Mouse (Mus musculus) Patski (cell line): ENCODE results near the gene Gm4131. TPM values are rescaled to one million over a fixed set of nuclear protein-coding genes. Genes with fewer than 3 reads are reported as not detected.

Source experiments
- ATAC-seq: fragments of 100-300 bp; one replicate; pipeline ENCODE4 v1.8.0; 2021
- CTCF ChIA-PET: fragments of 350-600 bp; sonication (Branson Sonifier 250); formaldehyde crosslinking; loops from one replicate; lab custom pipeline; 2022; ENCODE audit warnings: inconsistent platforms; lab: Charles Lee
- POLR2A ChIA-PET: fragments of 350-600 bp; sonication (Branson Sonifier 250); formaldehyde crosslinking; loops from one replicate; lab custom pipeline; 2022; ENCODE audit warnings: antibody characterized with exemption, inconsistent platforms; lab: Charles Lee
- DNase-seq: peaks from one replicate; pipeline ENCODE4 v3.0.0-alpha.2; 2011; ENCODE audit warnings: low read depth, low spot score
- H3K27me3 ChIP-seq: fragments of 371-371 bp; one replicate; pipeline ENCODE4 v1.5.1; 2021
- CTCF ChIP-seq: fragments of 100-300 bp; IDR thresholded peaks from one replicate; pipeline ENCODE4 v1.5.1; 2021
- in situ Hi-C: fragments of 300-500 bp; cut with MboI; formaldehyde crosslinking; loops from 3 replicates; pipeline ENCODE4 v1.11.1; 2018; ENCODE audit warnings: low pct_unique_long_range_greater_than_20kb, mixed read lengths
- polyA plus RNA-seq: library from polyadenylated mRNA; unstranded; gene quantifications from one replicate; pipeline ENCODE4 v1.2.3, GENCODE M21; 2021

The Gm4131 gene
- polyA plus RNA-seq, 1 experiment from 2014 or later, result not detected

DNA sequence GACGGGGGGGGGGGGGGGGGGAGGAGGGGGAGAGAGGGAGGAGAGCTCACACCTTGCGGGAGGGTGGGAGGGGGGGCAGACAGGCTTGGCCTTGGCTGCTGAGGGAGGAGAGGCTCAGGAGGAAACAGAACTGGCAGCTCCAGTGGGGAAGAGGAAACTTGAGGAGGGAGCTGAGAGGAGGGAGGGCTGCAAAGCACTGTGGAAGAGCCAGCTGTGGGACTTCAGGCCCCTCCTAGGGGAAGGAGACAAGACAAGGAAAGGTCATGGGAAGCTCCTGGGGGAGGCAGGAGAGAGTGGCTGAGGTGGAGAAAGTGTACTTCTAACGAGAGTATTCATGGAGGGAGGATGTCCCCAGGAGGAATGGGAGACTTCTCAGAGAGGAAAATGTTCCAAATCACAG is 6.7 kb upstream of the Gm4131 start:
- in situ Hi-C loops, result no loop called here
- no peak for TF ChIP-seq CTCF
- POLR2A ChIA-PET, result no interaction called here
- peaks cover 7% of the 10 kb centered on the region for H3K27me3 ChIP-seq
- DNase-seq (no peak), ATAC-seq (no peak)
- CTCF ChIA-PET, result no interaction called here

GRCm38 (mm10) chr14:62570299-62570698 is 3.6 kb upstream of the Gm4131 start:
- POLR2A ChIA-PET, result no interaction called here
- CTCF ChIA-PET, result no interaction called here
- TF ChIP-seq CTCF, result no peak
- H3K27me3 ChIP-seq, result peaks cover 6% of the 10 kb centered on the region
- DNase-seq (no peak), ATAC-seq (no peak)
- in situ Hi-C loops, result no loop called here

GRCm38 (mm10) chr14:62569463-62569862 is 2.7 kb upstream of the Gm4131 start:
- DNase-seq (no peak), ATAC-seq (no peak)
- POLR2A ChIA-PET, result no interaction called here
- CTCF ChIA-PET, result no interaction called here
- TF ChIP-seq CTCF, result no peak
- peaks cover 8% of the 10 kb centered on the region for H3K27me3 ChIP-seq
- in situ Hi-C loops, result no loop called here

- TF ChIP-seq CTCF, result no peak
- DNase-seq (no peak), ATAC-seq (no peak)
- ChIA-PET CTCF (no interaction called here), POLR2A (no interaction called here)
- peaks cover 20% of the 10 kb centered on the region for H3K27me3 ChIP-seq
- in situ Hi-C loops, result no loop called here
These were observed 3.0 kb downstream of the Gm4131 start for GRCm38 (mm10) chr14:62563679-62564078.

DNA sequence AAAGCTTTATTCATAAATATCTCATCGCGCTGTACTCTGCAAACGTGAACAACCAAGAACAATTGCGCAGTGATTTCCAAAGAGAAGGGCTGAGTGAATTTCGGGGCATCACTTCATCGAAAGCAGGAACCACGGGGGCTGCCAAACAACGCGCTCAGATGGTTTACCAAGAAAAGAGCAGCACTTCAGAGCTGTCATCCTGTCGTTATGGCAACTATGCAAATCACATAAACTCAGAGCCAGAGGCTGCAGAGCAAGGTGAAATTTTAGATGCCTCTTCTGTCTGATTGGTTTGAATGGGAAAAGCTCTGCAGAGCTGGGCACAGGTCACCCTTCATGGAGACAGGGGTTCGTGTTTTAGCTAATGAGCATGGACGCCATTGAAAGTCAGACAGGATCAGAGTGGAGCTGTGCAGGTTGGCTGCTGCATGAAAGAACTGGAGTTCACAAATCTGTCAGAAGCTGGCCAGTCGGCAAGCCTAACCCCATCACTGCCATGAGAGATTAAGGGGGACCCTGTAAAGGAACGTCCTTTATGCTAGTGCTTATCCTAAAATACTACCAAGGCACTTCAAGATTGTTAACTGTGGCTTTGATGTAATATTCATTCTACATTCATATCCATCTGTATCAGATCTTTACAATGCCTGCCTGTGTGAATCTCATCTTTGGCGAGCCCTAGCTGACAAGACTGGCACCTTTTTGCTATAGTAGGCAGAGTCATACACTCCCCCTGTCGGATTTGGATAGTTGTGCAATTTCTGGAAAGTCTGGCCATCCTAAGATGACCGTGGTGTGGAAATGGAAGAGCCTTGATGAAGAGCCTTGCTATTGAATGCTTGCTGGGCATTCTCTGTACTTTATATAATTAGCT is 4.6 kb downstream of the Gm4131 start:
- no peak for TF ChIP-seq CTCF
- DNase-seq (no peak), ATAC-seq (no peak)
- in situ Hi-C loops, result no loop called here
- H3K27me3 ChIP-seq, result peaks cover 33% of the 10 kb centered on the region
- ChIA-PET POLR2A (interaction anchor here (0.7 kb wide), 1 partner anchor 51 kb away, joined by 3 read pairs; no protein-coding TSS in a partner anchor), CTCF (interaction anchor here (0.7 kb wide), 1 partner anchor 15 kb away, joined by 3 read pairs; no protein-coding TSS in a partner anchor)

- ChIA-PET CTCF (interaction anchor here (0.9 kb wide), 1 partner anchor 11 kb away, joined by 3 read pairs; no protein-coding TSS in a partner anchor), POLR2A (no interaction called here)
- in situ Hi-C loops, result no loop called here
These were observed 9.6 kb downstream of the Gm4131 start for GRCm38 (mm10) chr14:62557111-62557510.

GRCm38 (mm10) chr14:62555840-62556810 is 10.6 kb downstream of the Gm4131 start:
- ChIA-PET CTCF (no interaction called here), POLR2A (no interaction called here)
- no peak for DNase-seq
- peaks cover 39% of the 10 kb centered on the region for H3K27me3 ChIP-seq
- in situ Hi-C loops, result no loop called here
- no peak for ATAC-seq
- TF ChIP-seq CTCF, result no peak

More at GRCm38 (mm10) chr14:62557111-62557510, 9.6 kb downstream of the Gm4131 start:
- peaks cover 45% of the 10 kb centered on the region for H3K27me3 ChIP-seq
- no peak for DNase-seq
- no peak for ATAC-seq
- no peak for TF ChIP-seq CTCF

GRCm38 (mm10) chr14:62555309-62555829 is 11.4 kb downstream of the Gm4131 start, which contains the start of gene Fam124a:
TSS of gene Fam124a (plus strand) at chr14:62555737.
- POLR2A ChIA-PET, result no interaction called here
- in situ Hi-C loops, result no loop called here
- CTCF ChIA-PET, result no interaction called here
- ATAC-seq, result no peak
- peaks cover 39% of the 10 kb centered on the region for H3K27me3 ChIP-seq
- no peak for DNase-seq
- peak; percentile 71 for TF ChIP-seq CTCF

DNA sequence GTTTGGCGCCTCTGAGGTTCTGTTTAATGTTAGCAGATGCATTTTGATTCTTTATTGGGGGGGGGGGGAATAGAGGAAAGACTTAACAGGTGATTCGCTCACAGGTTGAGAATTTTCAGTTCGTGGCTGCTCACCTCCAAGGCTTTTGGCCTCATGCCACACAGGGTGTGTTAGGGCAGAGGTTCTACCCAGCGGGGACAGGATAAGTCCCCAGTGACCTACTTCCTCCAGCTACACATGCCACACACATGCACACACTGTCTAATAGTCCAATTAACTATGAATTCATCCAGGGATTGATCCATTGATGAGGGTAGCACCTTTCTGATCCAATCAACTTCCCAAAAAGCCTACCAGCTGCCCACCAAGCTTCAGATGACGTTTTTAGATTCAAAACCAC is 12.9 kb downstream of the Gm4131 start:
- ATAC-seq (no peak), DNase-seq (no peak)
- ChIA-PET CTCF (no interaction called here), POLR2A (interaction anchor here (0.6 kb wide), 1 partner anchor 180 kb away, joined by 3 read pairs; no protein-coding TSS in a partner anchor)
- no peak for TF ChIP-seq CTCF
- in situ Hi-C loops, result no loop called here
- peaks cover 34% of the 10 kb centered on the region for H3K27me3 ChIP-seq

DNA sequence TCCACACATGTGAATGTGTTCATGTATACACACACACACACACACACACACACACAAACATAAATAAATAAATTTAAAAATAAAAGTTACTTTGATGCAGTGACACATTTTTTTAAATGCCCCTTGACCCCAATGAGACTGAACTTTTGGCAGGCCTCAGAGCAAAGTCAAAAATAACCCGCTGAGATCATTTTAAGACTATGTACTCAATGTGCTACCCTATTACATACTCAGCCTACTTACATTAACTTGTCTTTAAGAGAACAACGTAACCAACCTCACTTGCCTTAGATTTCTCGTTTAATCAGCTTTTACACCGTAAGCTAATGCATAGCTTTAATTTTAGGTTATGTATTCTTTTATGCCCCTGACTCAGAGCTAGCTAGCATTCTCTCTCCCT is 13.9 kb downstream of the Gm4131 start:
- ChIA-PET CTCF (no interaction called here), POLR2A (no interaction called here)
- TF ChIP-seq CTCF, result no peak
- DNase-seq (no peak), ATAC-seq (no peak)
- in situ Hi-C loops, result no loop called here
- peaks cover 28% of the 10 kb centered on the region for H3K27me3 ChIP-seq
